Mouse (Mus musculus) stomach, postnatal 0 days (tissue): Measurements from ENCODE around the gene Cpm. TPM values are rescaled to one million over a fixed set of nuclear protein-coding genes. Genes with fewer than 3 reads are reported as not detected.
"Not testable (repeated sequence)": the region's sequence is repeated elsewhere in the genome, so short reads cannot be mapped to it uniquely, and the experiment has no call there.

Source experiments
- ATAC-seq: fragments of 200-750 bp; cut with Nextera tagmentation; 2 replicates; pipeline ENCODE4 v1.8.0; 2017; ENCODE audit not compliant: low FRiP score, low TSS enrichment
- DNase-seq: peaks from one replicate; pipeline ENCODE4 v3.0.0-alpha.2; 2016; ENCODE audit warnings: low spot score
- H3K27ac ChIP-seq: fragments of 300-500 bp; sonication (generic); replicated peaks from 2 replicates; pipeline ENCODE4 v1.5.1; 2014; ENCODE audit warnings: mild to moderate bottlenecking, control low read depth
- H3K27me3 ChIP-seq: fragments of 300-500 bp; sonication (generic); 2 replicates; pipeline ENCODE4 v1.6.1; 2014; ENCODE audit warnings: low read length; ENCODE audit not compliant: control insufficient read depth, insufficient read depth
- H3K36me3 ChIP-seq: fragments of 300-500 bp; sonication (generic); 2 replicates; pipeline ENCODE4 v1.6.1; 2014; ENCODE audit warnings: low read length, mixed read lengths; ENCODE audit not compliant: control insufficient read depth, insufficient read depth
- H3K4me1 ChIP-seq: fragments of 300-500 bp; sonication (generic); replicated peaks from 2 replicates; pipeline ENCODE4 v1.6.1; 2014; ENCODE audit warnings: antibody characterized with exemption; ENCODE audit not compliant: control insufficient read depth, insufficient read depth
- H3K4me2 ChIP-seq: fragments of 300-500 bp; sonication (generic); replicated peaks from 2 replicates; pipeline ENCODE4 v1.6.1; 2014; ENCODE audit warnings: low read depth, mild to moderate bottlenecking, control low read depth, moderate library complexity
- H3K4me3 ChIP-seq: fragments of 300-500 bp; sonication (generic); 2 replicates; pipeline ENCODE4 v1.5.1; 2014; ENCODE audit warnings: low read depth, low read length, control low read depth
- H3K9ac ChIP-seq: fragments of 300-500 bp; sonication (generic); 2 replicates; pipeline ENCODE4 v1.6.1; 2014; ENCODE audit warnings: mild to moderate bottlenecking, low read length, control low read depth, mixed read lengths
- H3K9me3 ChIP-seq: fragments of 300-500 bp; sonication (generic); 2 replicates; pipeline ENCODE4 v1.6.1; 2016; ENCODE audit warnings: low read length; ENCODE audit not compliant: control insufficient read depth
- CTCF ChIP-seq: IDR thresholded peaks from 2 replicates; pipeline ENCODE4 v1.5.1; 2016; ENCODE audit warnings: antibody characterized with exemption, low read depth, mild to moderate bottlenecking, moderate library complexity
- EP300 ChIP-seq: optimal IDR thresholded peaks from 2 replicates; pipeline ENCODE3; 2016; ENCODE audit warnings: antibody characterized with exemption
- WGBS: fragments of 180-500 bp; shearing (Covaris S2); extraction: QIAGEN DNeasy Blood & Tissue Kit; methylation state at CpG from one replicate; pipeline ENCODE4 v1.1.7; 2014; 5-methylcytosine and 5-hydroxymethylcytosine counted together
- polyA plus RNA-seq: library from polyadenylated mRNA; unstranded; fragments of >200 nt; fragmentation: Nextera tagmentation; extraction: Ambion mirVana; gene quantifications from 2 replicates; pipeline ENCODE4 v1.2.1, GENCODE M21; 2015

Gene Cpm
- polyA plus RNA-seq, 1 experiment from 2014 or later, result 22.9 TPM

DNA sequence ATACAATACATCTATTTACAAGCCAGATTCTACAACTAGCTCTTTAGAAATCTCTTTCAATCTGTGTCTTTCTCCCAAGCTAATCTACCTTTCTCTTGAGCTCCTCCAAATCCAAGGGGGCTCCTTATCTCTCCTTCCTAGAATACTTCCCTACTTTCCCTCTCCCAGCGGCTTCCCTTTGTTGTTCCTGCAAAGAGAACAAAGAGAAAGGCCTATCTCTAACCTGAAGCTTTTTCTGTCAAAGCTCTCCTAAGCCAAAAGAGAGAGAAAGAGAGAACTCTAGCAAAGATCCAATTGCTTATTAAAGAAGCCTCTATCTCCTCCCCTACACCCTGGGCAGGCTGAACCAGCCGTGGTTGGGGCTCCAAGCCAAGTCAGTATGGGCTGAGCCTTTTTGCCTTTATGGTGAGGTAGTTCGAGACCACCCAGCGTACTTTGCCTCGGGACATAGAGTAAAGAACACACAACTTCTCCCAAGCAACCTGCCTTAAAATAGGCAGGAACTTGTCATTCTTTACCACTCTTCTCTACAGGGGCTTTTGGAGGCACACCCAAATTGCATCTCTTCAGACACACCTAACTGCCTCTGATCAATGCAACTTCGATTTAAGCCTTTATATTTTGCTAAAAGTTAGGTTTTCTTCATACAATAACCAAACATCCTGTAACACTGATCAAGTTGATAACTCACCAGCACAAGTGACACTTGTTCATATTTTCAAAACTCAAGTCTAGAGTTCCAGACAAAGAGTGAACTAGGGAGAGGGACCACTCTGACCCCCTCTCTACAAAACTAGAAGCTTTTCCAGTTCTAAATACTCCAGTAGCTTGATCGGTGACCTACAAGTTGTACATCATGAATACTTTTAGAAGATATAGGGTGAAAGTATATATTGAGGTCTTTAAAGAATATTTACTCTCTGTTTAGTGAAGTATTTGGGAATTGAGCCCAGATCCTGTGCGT is 16.4 kb upstream of the Cpm start:
- H3K27ac ChIP-seq, result no peak overlapping the region
- H3K36me3 ChIP-seq, result no peaks in the 10 kb centered on the region
- H3K4me2 ChIP-seq, result no peak overlapping the region
- no peak overlapping the region for H3K9ac ChIP-seq
- ATAC-seq (no peak), DNase-seq (no peak)
- H3K4me3 ChIP-seq, result no peak overlapping the region
- H3K9me3 ChIP-seq, result no peaks in the 10 kb centered on the region
- no peaks in the 10 kb centered on the region for H3K27me3 ChIP-seq
- TF ChIP-seq CTCF (no peak), EP300 (no peak)
- 71% methylated on average over 8 of the region's 8 CpGs for WGBS
- no peaks in the 10 kb centered on the region for H3K4me1 ChIP-seq

DNA sequence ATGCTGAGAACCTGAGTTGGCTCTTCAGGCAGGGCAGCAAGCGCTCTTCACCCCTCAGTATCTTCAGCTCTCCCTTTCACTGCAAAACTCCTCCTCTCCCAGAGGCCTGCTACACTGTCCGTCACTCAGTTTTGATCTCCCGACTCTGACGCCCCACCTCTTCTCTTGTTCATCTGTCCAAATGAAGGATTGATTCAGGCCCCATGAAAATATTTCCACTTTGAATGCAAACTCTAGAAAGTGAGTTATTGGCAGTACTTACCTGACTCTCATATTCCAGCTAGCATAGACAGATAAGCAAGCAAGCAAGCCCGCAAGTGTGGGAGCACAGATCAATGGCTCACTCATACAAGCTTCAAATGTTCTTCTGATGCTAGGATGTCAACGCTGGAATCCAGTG is 15.3 kb upstream of the Cpm start:
- H3K27ac ChIP-seq, result no peak overlapping the region
- H3K9me3 ChIP-seq, result no peaks in the 10 kb centered on the region
- no peak overlapping the region for H3K4me3 ChIP-seq
- TF ChIP-seq EP300, result no peak
- no peak for TF ChIP-seq CTCF
- no peak overlapping the region for H3K4me2 ChIP-seq
- H3K27me3 ChIP-seq, result no peaks in the 10 kb centered on the region
- H3K9ac ChIP-seq, result no peak overlapping the region
- WGBS, result 68% methylated on average over 6 of the region's 6 CpGs
- H3K36me3 ChIP-seq, result no peaks in the 10 kb centered on the region
- ATAC-seq, result no peak
- no peaks in the 10 kb centered on the region for H3K4me1 ChIP-seq
- no peak for DNase-seq

DNA sequence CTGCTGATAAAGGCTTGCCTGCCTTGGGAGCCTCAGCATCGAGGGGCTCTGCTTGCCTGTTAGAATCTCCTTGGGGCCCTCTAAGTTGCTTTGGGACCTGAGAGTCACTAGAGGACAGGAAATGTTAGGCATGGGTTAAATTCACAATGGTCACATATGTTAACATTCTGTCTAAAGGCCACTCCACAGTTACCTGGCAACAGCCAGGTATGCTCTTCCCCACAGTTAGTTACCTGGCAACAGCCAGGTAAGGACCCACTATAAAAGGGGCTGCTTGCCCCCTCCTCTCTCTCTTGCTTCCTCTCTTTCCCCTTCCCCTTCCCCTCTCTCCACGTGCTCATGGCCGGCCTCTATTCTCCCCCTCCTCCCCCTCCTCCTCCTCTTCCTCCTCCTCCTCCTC is 14.9 kb upstream of the Cpm start:
- ATAC-seq (no peak), DNase-seq (no peak)
- no peak overlapping the region for H3K4me2 ChIP-seq
- H3K4me1 ChIP-seq, result no peaks in the 10 kb centered on the region
- no peak overlapping the region for H3K4me3 ChIP-seq
- no peaks in the 10 kb centered on the region for H3K27me3 ChIP-seq
- H3K27ac ChIP-seq, result no peak overlapping the region
- H3K36me3 ChIP-seq, result no peaks in the 10 kb centered on the region
- H3K9me3 ChIP-seq, result no peaks in the 10 kb centered on the region
- TF ChIP-seq EP300 (no peak), CTCF (no peak)
- 42% methylated on average over 3 of the region's 3 CpGs for WGBS
- H3K9ac ChIP-seq, result no peak overlapping the region

GRCm38 (mm10) chr10:117615239-117615638 is 14.1 kb upstream of the Cpm start:
- DNase-seq (no peak), ATAC-seq (no peak)
- Histone ChIP-seq H3K4me3 (no peak overlapping the region), H3K36me3 (no peaks in the 10 kb centered on the region), H3K27me3 (no peaks in the 10 kb centered on the region), H3K9me3 (no peaks in the 10 kb centered on the region), H3K27ac (no peak overlapping the region), H3K9ac (no peak overlapping the region), H3K4me1 (no peaks in the 10 kb centered on the region), H3K4me2 (no peak overlapping the region)
- WGBS, result 91% methylated on average over 8 of the region's 8 CpGs
- no peak for TF ChIP-seq EP300
- TF ChIP-seq CTCF, result no peak

GRCm38 (mm10) chr10:117615746-117616145 is 13.6 kb upstream of the Cpm start:
- Histone ChIP-seq H3K4me1 (no peaks in the 10 kb centered on the region), H3K4me3 (no peak overlapping the region), H3K9me3 (no peaks in the 10 kb centered on the region), H3K27me3 (no peaks in the 10 kb centered on the region), H3K27ac (no peak overlapping the region), H3K36me3 (no peaks in the 10 kb centered on the region), H3K9ac (no peak overlapping the region), H3K4me2 (no peak overlapping the region)
- TF ChIP-seq CTCF, result no peak
- no peak for TF ChIP-seq EP300
- DNase-seq (no peak), ATAC-seq (no peak)
- WGBS, result 74% methylated on average over 4 of the region's 4 CpGs

GRCm38 (mm10) chr10:117616191-117616680 is 13.1 kb upstream of the Cpm start:
- Histone ChIP-seq H3K4me1 (no peaks in the 10 kb centered on the region), H3K4me3 (no peak overlapping the region), H3K36me3 (no peaks in the 10 kb centered on the region), H3K27me3 (no peaks in the 10 kb centered on the region), H3K9ac (no peak overlapping the region), H3K9me3 (no peaks in the 10 kb centered on the region), H3K4me2 (no peak overlapping the region), H3K27ac (no peak overlapping the region)
- TF ChIP-seq CTCF (no peak), EP300 (no peak)
- WGBS, result 85% methylated on average over 6 of the region's 6 CpGs
- DNase-seq, result no peak
- no peak for ATAC-seq

GRCm38 (mm10) chr10:117616765-117617164 is 12.5 kb upstream of the Cpm start:
- not testable (repeated sequence) for H3K36me3 ChIP-seq, ATAC-seq, DNase-seq, H3K9me3 ChIP-seq, H3K4me1 ChIP-seq, H3K27me3 ChIP-seq, H3K27ac ChIP-seq, H3K9ac ChIP-seq, H3K4me2 ChIP-seq, H3K4me3 ChIP-seq
- 76% methylated on average over 4 of the region's 4 CpGs for WGBS
